Mouse (Mus musculus): ENCODE results near the gene Stard13.

Stard13 gene

DNA sequence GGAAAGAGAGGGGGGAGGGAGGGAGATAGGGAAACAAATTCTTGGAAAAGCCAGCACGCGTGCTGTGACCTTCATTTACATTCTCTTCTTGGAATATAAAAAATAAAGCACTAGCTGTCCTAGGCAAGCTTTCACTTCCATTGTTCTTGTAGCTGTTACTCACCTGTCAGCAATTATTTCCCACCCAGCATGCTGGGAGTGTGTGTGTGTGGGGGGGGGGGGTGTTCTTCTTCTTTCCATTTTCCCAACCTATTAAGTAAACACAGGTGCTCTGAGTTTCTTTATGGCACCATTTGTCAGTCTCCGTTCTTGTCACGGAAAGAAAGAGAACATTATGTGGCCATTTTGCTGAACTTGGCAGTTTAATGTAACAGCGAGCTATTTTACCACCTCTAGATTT is 214.7 kb downstream of the Stard13 start:
- no peak for DNase-seq (ENCODE audit: low spot score)

DNA sequence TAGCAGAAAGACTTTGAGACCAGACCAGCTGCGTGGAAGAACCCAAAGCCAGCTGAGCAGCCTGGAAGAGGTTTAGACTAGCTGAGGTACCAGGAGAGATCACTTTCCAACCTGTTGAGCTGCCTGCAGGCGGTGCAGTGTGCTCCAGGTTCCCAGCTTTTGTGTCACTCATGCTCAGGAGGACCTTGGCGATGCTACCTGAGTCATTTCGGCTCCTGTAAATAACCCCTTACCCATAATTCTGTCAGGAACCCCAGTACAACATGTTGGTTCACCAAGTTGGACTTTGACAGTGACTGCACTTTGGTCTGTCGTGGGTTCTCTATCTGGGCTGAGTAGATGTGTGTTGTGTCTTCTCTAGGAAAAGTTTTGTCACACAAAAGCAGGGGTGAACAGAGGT is 215.2 kb downstream of the Stard13 start:
- DNase-seq (ENCODE audit: low spot score), result no peak

DNA sequence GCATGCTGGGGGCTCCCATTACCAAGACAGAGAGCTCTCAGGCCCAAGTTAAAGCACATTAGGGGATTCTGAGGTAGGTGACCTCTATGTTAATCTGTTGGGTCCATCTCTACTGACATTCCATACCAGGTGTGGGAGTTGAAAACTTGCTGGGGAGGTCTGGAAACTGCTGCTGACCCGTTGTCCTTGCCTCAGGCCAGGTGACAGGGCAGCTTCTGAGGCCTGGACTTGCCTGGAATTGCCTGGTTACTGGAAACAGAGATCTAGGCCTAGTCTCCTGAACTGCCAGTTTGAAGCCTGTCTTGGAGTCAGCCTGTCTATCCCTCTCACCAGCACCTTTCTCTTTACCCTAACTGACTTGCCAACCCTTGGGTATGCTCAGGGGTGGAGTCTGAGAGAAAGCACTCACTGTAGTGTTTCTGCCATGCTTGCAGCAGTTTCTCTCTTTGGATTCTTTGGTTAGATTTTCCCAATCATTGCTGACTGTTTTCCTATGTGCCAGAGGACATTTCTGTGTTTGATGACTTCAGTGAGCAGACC is 229.3 kb downstream of the Stard13 start:
- no peak for DNase-seq (ENCODE audit: low spot score)

DNA sequence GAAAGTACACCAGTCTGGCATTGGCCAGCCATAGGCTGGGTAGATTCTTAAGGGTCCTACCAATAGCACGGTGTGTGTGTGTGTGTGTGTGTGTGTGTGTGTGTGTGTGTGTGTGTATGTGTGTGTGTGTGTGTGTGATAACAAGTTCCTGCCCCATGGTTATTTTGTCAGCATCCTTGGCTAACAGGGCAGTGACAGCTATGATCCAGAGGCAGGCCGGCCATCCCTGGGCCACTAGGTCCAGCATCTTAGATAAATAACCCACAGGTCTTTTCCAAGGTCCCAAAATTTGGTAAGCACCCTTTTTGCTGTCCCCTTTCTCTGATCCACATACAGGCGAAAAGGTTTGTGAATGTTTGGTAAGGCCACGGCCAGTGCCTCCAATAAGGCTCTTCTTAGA is 231.6 kb downstream of the Stard13 start:
- DNase-seq (ENCODE audit: low spot score), result no peak

DNA sequence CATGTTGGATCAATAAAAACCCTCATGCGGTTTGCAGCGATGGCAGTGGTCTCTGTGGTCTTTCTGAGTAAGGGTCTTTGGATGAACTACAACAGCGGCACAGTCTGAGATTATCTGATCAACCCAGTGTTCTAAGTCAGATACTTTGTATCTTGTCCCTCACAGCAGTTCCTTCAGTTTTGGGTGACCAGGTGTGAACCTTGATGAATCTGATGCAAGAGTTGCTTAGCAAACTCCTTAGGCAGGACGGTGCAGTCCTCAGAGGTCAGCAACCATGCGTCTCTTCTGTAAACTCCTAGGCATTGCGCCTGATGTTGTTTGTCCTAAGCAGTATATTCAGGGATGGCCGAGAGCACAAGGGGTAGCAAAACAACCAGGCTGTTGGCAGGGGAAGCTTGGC is 232.5 kb downstream of the Stard13 start:
- DNase-seq (ENCODE audit: low spot score), result no peak

DNA sequence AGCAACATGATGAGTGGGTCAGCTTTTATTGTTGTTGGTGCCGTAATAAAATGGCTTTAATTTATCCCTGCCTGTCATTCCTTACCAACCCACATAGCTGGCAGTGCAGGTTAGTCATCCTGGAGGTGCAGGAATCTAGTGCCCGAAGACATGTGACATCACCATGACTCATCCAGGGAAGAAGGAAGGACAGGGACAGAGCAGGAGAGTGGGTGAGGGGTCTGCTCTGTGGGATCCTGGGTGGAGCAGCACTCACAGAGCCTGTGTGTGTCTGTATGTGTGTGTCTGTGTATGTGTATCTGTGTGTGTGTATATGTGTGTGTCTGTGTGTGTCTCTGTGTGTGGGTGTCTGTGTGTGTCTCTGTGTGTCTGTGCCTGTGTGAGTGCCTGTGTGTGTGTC is 237.1 kb downstream of the Stard13 start:
- DNase-seq (ENCODE audit: low spot score), result no peak

DNA sequence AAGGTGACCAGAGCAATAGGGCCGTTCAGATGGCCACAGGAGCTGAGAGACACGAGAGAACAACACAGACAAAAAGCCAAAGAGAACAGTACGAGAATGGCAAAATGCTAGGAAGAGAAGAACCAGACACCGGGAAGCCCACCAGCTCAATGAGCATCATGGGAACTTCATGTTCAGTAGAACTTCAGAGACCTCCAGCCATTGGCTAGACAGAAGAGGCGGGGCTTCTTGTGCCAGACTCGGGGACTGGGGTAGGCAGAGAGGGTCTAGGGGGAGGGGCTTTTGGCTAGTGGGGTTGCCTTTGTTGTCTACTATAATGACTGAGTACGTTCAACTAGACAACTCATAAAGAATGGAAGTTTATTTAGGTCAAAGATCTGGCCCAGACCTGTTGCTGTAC is 239.5 kb downstream of the Stard13 start:
- no peak for DNase-seq (ENCODE audit: low spot score)

All from retina, embryonic 14.5 days (tissue).